Mouse (Mus musculus) adrenal gland, adult 8-10 months (tissue): ENCODE data around the gene Ror2. TPM values are rescaled to one million over a fixed set of nuclear protein-coding genes. Genes with fewer than 3 reads are reported as not detected.
A peak's percentile ranks its signal among the peaks of the same experiment; 100 is the strongest.

Experiments
- DNase-seq: peaks from one replicate; pipeline ENCODE4 v3.0.0; 2022
- total RNA-seq, 4 experiments: library from RNA; stranded (reverse); gene quantifications; 2 replicates each; pipeline ENCODE4 v1.2.4; 2022

Gene Ror2
- total RNA-seq, 4 experiments from 2014 or later: 6.0 to 9.0 (median 6.8) TPM

- DNase-seq: no peak
Measured at GRCm38 (mm10) chr13:53271595-53271994, 14.3 kb downstream of the Ror2 start.

GRCm38 (mm10) chr13:53270549-53270948 is 15.4 kb downstream of the Ror2 start:
- DNase-seq: no peak

DNA sequence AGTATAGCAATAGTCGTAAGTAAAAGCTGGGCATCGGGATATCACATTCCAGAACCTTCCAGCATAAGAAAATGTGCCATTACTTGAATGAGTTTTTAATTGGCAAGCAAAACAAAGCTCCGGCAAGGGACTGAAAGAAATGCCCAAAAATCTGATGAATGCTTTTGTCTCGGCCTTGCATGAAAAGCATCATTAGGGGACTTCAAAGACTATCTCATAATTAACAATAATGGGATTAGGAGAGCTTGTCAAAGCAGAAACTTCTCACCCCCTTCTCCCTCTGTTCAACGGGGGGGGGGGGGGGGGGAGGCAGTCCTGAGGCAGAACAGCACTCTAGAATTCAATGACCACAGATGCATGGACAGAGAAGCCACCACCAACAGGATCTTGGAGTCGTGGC is 17.4 kb downstream of the Ror2 start:
- DNase-seq: no peak

DNA sequence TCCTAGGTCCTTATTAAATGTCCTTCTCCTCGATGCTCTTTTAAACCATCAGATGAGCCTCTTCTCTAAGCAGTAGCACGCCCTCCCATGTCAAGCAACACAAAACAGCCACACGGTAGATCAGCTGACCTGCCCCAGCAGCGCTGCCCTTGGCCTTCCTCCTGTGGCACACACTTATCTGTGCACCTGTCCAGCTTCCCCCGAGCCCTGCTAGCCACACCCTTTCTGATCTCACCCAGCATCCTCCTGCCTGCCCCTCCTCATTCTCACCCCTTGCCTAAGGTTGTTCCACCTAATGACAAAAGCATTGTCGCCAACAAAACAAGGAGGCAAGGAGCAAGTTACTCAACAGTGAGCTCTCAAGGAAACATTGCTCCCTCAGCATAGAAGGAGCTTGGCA is 18.1 kb downstream of the Ror2 start:
- DNase-seq: no peak

GRCm38 (mm10) chr13:53267155-53267554 is 18.8 kb downstream of the Ror2 start:
- no peak for DNase-seq

GRCm38 (mm10) chr13:53266543-53266951 is 19.4 kb downstream of the Ror2 start:
- no peak for DNase-seq

GRCm38 (mm10) chr13:53264896-53265295 is 21.0 kb downstream of the Ror2 start:
- no peak for DNase-seq

DNA sequence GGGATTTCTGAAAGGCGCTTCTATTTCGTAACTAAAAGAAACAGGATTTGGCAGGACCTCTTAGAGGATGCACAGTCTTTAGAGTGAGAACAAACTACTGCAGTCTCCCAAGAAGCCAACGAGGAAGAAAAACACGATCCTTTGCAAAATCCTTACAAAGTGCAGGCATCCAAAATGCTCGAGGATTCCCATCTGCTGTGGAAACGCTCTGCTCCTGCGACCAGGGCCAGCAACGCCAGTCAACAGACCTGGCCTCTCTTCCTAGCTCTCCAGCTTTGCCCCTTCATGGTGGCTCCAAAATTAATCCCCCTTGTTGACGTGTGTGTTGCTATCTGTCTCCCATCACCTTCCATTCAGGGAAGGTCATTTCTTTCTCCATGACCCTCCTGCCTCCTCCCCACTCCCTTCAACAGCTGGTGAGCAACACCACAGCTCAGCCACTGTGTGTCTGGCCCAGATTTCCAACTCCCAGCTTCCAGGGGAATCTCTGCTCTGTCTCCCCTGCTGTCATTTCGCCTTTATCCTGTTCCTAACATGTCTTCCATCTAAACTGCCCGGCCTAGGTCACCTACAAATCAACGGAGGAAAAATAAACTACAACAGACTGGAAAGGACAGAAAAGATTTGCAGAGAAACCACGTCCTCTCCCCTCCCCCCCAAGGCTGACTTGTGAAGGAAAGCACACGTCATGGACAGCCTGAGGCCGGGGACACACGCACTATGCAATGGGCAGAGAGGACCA is 23.2 kb downstream of the Ror2 start:
- DNase-seq: no peak

DNA sequence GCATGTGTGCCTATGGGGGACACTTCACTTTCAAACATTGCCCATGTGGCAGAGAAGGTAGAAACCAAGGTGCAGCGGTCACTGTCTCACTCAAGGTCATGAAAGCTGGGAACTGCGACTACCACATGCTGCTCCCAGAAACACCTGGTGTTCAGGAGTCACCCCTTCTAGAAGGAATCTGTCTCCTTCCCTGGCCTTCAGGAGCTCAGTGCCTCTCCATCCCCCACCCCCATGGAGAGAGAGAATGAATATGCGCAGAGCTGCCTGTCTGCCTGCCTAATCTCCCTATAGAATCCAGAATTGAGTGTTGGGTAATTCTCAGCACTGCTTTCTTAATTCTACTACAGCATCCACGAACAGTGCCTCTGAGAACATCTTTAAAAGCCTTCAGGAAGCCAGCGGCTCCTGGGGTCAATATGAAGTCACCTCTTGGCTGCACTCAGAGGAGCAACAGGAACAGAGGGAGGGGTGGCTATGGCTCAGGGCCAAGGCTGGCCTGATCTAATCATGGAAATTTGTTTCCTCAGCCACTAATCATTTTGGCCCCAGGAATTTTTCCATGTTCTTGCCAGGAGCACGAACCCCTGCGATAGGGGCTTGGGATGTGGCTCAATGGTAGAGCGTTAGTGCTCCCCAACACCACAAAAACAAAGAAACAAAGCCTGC is 24.7 kb downstream of the Ror2 start:
- DNase-seq: peak; percentile 49

GRCm38 (mm10) chr13:53258943-53259342 is 27.0 kb downstream of the Ror2 start:
- DNase-seq: no peak

DNA sequence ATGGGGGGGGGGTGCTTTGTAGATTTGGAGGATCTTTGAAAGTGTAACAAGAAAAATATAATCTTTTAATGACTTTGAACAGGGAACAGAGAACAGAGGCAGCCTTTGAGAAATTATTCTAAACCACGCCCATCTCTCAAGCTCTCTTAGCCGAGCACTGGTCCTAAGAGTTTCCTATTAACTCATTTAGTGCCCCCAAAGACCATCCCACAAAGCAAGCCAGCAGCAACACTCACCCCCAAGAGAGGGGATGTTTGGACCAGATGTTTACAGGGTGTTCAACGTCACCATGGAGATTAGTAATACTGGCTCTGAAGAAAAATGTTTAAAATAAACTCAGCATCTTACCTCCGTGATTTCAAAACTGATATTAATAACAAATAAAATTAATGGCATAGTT is 27.4 kb downstream of the Ror2 start:
- no peak for DNase-seq

DNA sequence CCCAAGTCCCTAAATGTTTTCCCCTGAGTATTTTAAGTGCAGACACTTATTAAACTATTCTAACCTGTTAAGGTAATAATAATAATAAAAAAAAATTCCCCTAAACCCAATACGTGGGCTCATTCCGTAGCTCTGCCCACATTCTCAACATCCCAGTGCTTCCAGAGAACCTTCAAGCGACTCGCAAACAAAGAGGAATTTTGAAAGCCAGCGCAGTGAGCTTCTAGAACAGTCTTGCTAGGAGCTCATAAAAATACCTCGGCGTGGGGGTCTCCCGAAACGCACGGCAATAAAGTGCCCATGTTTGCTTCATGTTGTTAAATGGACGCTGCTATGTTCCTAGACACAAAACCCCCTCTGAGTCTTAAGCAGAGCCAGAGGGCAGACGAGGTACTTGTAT is 32.7 kb downstream of the Ror2 start:
- no peak for DNase-seq

DNA sequence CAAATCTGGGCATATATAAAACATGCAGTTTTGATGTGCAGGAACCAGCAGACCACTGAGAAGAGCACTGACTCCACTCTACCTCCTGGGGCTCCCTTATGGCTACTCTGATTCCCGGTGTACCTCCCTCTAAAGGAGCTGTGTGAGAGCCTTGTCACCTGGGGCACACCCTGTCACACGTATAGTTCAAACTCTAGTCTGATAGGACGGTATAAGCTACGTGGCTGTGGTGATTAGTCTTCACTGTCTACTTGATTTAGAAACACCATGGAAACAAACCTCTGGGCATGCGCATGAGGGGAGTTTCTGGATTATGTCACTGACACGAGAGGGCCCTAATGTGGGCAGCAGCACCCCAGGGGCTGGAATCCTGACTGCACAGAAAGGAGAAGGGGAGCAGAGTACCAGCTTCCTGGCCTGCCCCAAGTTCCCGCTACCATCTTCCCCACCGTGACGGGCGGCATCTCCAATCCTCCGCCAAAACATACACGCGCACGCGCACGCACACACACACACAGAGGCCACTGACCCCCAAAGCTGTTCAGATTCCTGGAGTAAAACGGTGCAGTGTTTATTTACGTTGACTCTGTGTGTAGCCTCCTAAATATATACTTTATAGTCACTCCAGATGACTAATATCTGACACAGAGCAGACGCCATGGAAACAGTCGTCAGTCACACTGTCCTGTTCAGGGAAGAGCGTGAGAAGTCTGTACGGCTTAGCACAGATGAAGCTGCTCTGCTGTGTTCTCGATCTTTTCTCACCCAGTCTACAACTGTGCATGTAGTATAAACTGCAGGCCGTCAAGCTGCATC is 37.1 kb downstream of the Ror2 start:
- DNase-seq: no peak

- no peak for DNase-seq
Measured at GRCm38 (mm10) chr13:53248080-53248479, 37.8 kb downstream of the Ror2 start.

GRCm38 (mm10) chr13:53247175-53247574 is 38.7 kb downstream of the Ror2 start:
- DNase-seq: no peak

DNA sequence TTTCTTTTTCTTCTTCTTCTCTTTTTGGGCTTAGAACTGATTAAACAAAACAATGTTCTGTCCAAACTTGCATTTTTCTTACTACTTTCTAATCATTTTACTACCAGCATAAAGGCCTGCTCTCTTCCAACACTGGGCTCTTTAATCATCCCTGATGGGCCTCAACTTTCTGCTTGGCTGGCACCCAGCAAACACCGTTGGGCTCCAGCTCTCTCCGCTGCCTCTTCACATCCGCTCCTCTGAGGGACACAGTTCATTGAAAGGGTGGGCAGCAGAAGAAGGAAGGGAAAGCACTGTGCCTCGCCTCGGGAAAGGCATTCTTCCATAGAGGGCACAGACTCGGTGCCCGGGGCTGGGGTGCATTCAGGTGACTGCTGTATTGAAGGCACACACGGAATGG is 41.8 kb downstream of the Ror2 start:
- no peak for DNase-seq

- no peak for DNase-seq
Measured at GRCm38 (mm10) chr13:53237455-53237854, 48.5 kb downstream of the Ror2 start.

- DNase-seq: no peak
Measured at GRCm38 (mm10) chr13:53236434-53237401, 49.2 kb downstream of the Ror2 start.

- no peak for DNase-seq
Measured at GRCm38 (mm10) chr13:53235953-53236352, 50.0 kb downstream of the Ror2 start.

DNA sequence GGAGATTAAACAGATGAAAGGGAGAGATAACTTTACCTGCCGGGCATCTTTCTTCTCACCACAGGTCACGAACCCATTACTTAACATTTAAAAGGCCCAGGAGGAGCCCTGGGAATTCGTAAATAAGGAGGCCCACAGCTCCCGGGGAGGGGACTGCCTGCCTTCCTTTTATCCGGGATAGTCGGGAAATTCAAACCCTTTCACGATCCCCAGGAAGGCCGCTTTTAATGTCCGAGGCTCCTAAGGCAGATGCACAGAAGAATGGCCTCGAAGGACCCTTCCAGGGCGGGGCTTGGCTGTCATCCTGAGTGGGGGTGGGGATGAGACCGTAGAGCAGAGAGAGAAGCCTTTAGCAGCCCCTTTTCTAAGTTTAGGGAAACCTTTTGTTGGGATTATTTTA is 51.1 kb downstream of the Ror2 start:
- DNase-seq: no peak

- no peak for DNase-seq
Measured at GRCm38 (mm10) chr13:53233826-53234786, 51.8 kb downstream of the Ror2 start.
